Mouse (Mus musculus) embryonic facial prominence, embryonic 10.5 days (tissue): ENCODE measurements around the gene Opn1sw. TPM values are rescaled to one million over a fixed set of nuclear protein-coding genes. Genes with fewer than 3 reads are reported as not detected.
"Not testable (repeated sequence)": the region's sequence is repeated elsewhere in the genome, so short reads cannot be mapped to it uniquely, and the experiment has no call there.

Experiments
- DNase-seq: peaks from one replicate; pipeline ENCODE4 v3.0.0-alpha.2; 2017; ENCODE audit warnings: low spot score
- H3K27ac ChIP-seq: fragments of 300-500 bp; sonication (generic); replicated peaks from 2 replicates; pipeline ENCODE4 v1.5.1; 2016; ENCODE audit warnings: mild to moderate bottlenecking
- H3K27me3 ChIP-seq: fragments of 300-500 bp; sonication (generic); replicated peaks from 2 replicates; pipeline ENCODE4 v1.6.1; 2016; ENCODE audit warnings: low read depth, mild to moderate bottlenecking; ENCODE audit not compliant: poor library complexity, severe bottlenecking
- H3K36me3 ChIP-seq: fragments of 300-500 bp; sonication (generic); replicated peaks from 2 replicates; pipeline ENCODE4 v1.6.1; 2016; ENCODE audit warnings: mild to moderate bottlenecking, moderate library complexity
- H3K4me1 ChIP-seq: fragments of 300-500 bp; sonication (generic); 2 replicates; pipeline ENCODE4 v1.6.1; 2016
- H3K4me3 ChIP-seq: fragments of 300-500 bp; sonication (generic); 2 replicates; pipeline ENCODE4 v1.5.1; 2016; ENCODE audit warnings: mild to moderate bottlenecking, moderate library complexity
- H3K9me3 ChIP-seq: fragments of 300-500 bp; sonication (generic); 2 replicates; pipeline ENCODE4 v1.6.1; 2016; ENCODE audit warnings: mild to moderate bottlenecking
- WGBS: fragments of 180-500 bp; shearing (Covaris S2); methylation state at CpG from one replicate; pipeline ENCODE4 v1.1.7; 2016; 5-methylcytosine and 5-hydroxymethylcytosine counted together
- microRNA-seq: library from miRNA; unstranded; fragments of <30 nt; microRNA quantifications from one replicate; pipeline ENCODE4, GENCODE M21; 2017
- polyA plus RNA-seq: library from polyadenylated mRNA; unstranded; fragments of >200 nt; fragmentation: Nextera tagmentation; extraction: Ambion mirVana; gene quantifications from 2 replicates; pipeline ENCODE4 v1.2.1, GENCODE M21; 2016

The Opn1sw gene
- polyA plus RNA-seq, 1 experiment from 2014 or later = 0.40 TPM

DNA sequence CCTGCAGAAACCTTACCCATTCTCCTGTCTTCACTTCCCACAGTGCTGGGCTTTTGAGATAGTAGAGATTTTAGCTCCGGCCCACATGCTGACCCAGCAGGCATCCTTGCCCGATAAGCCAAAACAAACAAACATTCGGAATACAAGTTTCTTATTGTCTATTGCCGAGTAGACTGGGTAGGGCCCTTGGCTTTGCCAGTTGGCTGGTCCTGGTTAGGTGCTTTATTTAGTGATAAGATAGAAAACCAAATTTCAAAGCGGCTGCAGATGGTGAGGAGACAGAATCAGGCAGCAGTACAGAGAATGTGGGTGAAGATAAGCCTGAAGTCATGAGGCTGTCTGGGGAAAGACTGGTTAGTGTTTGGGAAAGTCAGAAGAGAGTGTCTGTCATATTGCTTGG lies 35.5 kb downstream of the Opn1sw start:
- Histone ChIP-seq H3K27ac (no peak overlapping the region), H3K36me3 (peaks cover 25% of the 10 kb centered on the region), H3K9me3 (no peaks in the 10 kb centered on the region), H3K4me1 (peaks cover 15% of the 10 kb centered on the region), H3K4me3 (no peak overlapping the region), H3K27me3 (no peaks in the 10 kb centered on the region)
- DNase-seq = no peak
- WGBS = 53% methylated on average over 5 of the region's 5 CpGs

DNA sequence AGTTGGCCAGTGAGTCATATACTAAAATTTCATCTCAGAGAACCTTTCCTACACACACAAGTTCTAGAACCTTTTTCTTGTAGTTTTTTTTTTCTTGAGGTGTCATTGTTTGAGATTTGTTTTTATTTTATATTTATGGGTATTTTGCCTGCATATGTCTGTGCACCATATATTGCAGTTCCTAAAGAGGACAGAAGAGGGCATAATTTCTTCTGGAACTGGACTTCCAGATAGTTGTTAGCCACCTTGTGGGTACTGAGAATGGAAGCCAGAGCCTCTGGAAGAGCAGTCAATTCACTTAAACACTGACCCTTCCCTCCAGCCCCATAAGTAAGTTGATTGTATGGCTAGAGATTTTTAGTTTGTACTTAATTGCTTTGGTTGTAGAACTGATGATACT lies 36.7 kb downstream of the Opn1sw start:
- Histone ChIP-seq H3K36me3 (peaks cover 13% of the 10 kb centered on the region), H3K27ac (no peak overlapping the region), H3K4me1 (peaks cover 22% of the 10 kb centered on the region), H3K9me3 (no peaks in the 10 kb centered on the region), H3K4me3 (no peak overlapping the region), H3K27me3 (no peaks in the 10 kb centered on the region)
- no peak for DNase-seq

DNA sequence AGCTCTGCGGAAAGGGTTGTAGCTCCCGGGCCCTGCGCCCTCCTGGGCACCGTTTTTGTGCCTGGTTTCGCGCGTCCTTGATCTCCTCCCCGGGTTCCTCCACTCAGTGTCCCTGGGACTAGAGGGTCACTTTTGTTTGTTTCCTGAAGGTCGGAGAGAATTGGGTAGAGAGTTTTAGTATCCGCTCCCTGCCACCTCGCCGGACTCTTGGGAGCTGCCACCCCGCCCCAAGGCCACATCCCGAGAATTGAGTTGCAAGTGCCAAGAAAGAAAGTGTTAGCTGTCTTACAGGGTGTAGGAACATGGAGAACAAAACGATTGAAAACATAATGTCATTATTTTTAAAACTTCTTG lies 39.9 kb downstream of the Opn1sw start:
- Histone ChIP-seq H3K27me3 (no peaks in the 10 kb centered on the region), H3K9me3 (no peaks in the 10 kb centered on the region), H3K4me3 (peak overlapping the region; percentile 71), H3K27ac (peak overlapping the region; percentile 94), H3K4me1 (peaks cover 22% of the 10 kb centered on the region), H3K36me3 (peaks cover 7% of the 10 kb centered on the region; the same call in 1 of the 2 replicates)
- WGBS = under 1% methylated on average over 15 of the region's 15 CpGs
- no peak for DNase-seq

DNA sequence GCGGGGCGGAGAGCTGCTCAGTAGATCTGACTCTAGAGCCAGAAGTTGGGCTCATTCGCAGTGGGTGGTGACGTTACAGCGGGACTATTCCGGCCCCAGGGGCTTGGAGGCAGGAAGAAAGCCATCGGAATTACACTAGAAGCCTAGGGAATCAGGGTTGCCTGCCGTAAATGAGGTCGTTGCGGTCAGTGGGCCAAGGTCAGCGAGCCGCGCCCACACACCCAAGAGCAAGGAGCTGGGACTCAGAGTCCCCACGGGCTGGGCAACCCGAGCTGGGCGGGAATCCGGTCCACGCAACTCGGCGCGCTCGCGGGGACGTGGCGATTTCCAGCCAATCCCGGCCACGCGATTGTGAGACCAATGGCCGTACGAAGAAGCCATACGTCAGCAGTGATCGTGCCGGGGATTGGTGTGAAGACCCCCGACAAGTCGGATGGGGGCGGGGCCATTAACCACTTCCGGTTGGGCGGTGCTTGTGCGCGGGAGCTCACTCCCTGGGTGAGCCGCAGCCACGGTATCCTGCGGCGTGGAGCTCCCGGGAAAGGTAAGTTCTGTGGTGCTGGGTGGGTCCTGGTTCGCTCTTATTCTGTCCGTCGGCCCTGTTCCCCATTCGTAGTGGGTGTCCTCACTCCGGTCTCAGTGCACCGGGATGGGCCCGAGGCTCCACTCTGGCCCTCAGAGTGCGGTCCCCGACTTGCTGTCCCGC lies 40.5 kb downstream of the Opn1sw start, which contains the start of gene Calu:
TSS of gene Calu (plus strand) at position 405 of the 706 bp plus-strand sequence.
- Histone ChIP-seq H3K4me3 (peak within 1 kb of the TSS; percentile 71), H3K36me3 (peaks cover 7% of the 10 kb centered on the region; the same call in 1 of the 2 replicates), H3K4me1 (peaks cover 20% of the 10 kb centered on the region), H3K27ac (peak within 1 kb of the TSS; percentile 94), H3K9me3 (no peaks in the 10 kb centered on the region), H3K27me3 (no peaks in the 10 kb centered on the region)
- under 1% methylated on average over 55 of the region's 55 CpGs for WGBS
- DNase-seq = peak; percentile 100

DNA sequence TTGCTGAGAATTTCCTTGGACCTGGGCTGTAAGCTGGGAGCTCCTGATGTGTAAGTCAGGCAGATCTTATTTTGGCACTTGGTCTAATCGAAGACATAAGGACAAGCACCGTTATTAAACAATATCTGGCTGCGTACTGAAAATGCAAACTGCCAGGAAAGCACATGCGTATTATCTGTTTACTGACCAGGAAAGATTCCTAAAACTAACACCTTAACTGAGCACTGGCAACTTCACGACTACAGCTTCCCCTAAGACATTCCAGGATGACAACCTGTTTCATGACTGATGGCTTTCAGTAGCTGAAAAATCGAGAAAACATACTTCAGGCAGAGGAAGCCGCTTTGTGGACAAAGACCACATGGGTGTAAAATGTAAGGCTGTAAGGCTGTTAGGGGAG lies 41.1 kb downstream of the Opn1sw start:
- Histone ChIP-seq H3K27ac (peak overlapping the region; percentile 94), H3K36me3 (peaks cover 7% of the 10 kb centered on the region; the same call in 1 of the 2 replicates), H3K9me3 (no peaks in the 10 kb centered on the region), H3K27me3 (no peaks in the 10 kb centered on the region), H3K4me1 (peaks cover 17% of the 10 kb centered on the region), H3K4me3 (peak overlapping the region; percentile 71)
- WGBS = 43% methylated on average over 7 of the region's 7 CpGs
- no peak for DNase-seq

DNA sequence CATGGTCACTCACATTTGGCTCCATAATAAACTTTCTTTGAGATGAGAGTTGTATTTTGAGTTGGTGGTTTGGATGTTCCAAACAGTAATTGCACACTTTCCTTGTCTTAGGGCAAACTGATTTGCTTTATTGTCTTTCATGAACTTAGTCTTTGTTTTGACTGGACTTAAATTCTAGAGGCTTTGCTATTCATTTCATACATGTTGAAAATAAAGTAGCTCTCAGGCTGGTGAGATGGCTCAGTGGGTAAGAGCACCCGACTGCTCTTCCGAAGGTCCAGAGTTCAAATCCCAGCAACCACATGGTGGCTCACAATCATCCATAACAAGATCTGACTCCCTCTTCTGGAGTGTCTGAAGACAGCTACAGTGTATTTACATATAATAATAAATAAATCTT lies 41.8 kb downstream of the Opn1sw start:
- not testable (repeated sequence) for H3K9me3 ChIP-seq, H3K27me3 ChIP-seq, H3K4me3 ChIP-seq, H3K36me3 ChIP-seq, H3K27ac ChIP-seq, DNase-seq
- peaks cover 17% of the 10 kb centered on the region for H3K4me1 ChIP-seq
- 95% methylated on average over 2 of the region's 2 CpGs for WGBS

DNA sequence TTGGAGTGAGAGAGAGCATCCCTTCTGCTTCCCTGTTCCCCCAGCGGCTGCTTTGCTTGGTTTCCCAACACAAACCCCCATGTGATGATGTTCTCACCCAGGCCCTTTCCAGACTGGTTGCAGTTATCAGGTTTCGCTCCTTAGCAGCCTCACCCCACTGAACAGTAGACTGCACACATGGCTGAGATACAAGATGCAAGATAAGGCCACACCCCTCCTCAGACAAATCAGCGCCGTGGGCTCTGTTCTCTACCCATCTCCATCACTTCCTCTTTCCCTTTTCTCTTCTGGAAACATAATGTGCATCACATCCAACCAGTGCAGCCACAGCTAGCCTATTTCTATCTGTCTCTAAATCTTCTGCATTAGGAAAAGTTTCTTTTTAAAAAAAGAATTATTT lies 58.8 kb downstream of the Opn1sw start:
- Histone ChIP-seq H3K27me3 (no peaks in the 10 kb centered on the region; the same call in 1 of the 2 replicates), H3K4me1 (peaks cover 4% of the 10 kb centered on the region; the same call in 1 of the 2 replicates), H3K4me3 (no peak overlapping the region), H3K27ac (no peak overlapping the region), H3K9me3 (no peaks in the 10 kb centered on the region), H3K36me3 (no peaks in the 10 kb centered on the region)
- DNase-seq = no peak
- 66% methylated on average over 4 of the region's 4 CpGs for WGBS

DNA sequence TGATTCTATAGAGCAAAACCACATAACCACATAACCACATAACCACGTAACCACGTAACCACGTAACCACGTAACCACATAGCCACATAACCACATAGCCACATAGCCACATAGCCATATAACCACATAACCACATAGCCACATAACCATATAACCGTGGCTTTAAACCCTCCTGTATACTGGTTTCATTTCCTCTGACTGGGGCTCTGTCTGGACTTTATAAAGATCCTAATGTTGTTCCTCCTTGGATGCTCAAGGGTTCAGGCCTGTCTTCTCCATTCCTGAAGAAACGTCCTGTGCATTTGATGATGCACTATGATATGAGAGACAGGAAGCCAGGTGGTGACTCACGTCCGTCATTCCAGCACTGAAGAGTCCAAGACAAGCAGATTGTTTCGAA lies 61.3 kb downstream of the Opn1sw start:
- WGBS = 89% methylated on average over 9 of the region's 9 CpGs

More for the DNA sequence above, 61.3 kb downstream of the Opn1sw start:
- Histone ChIP-seq H3K4me1 (peaks cover 4% of the 10 kb centered on the region; the same call in 1 of the 2 replicates), H3K4me3 (no peak overlapping the region), H3K36me3 (no peaks in the 10 kb centered on the region), H3K27me3 (no peaks in the 10 kb centered on the region), H3K27ac (no peak overlapping the region), H3K9me3 (no peaks in the 10 kb centered on the region)
- DNase-seq = no peak

Small RNAs within 50 kb of the gene (microRNA-seq; reads per million reads assigned to microRNA genes)
- not detected for gene Gm26220
- not detected for gene Gm44354

Other genes starting within 250 kb of the Opn1sw start
- gene Rbm28, start 223.5 kb downstream of the Opn1sw start, polyA plus RNA-seq = 53.9 and 60.6 TPM in 2 replicates
- 1.9 and 2.0 TPM in 2 replicates for gene Prrt4, start 208.9 kb downstream of the Opn1sw start, polyA plus RNA-seq
- 44.7 and 50.2 TPM in 2 replicates for gene Impdh1, start 172.1 kb downstream of the Opn1sw start, polyA plus RNA-seq
- 35.3 and 39.9 TPM in 2 replicates for gene Hilpda, start 116.0 kb downstream of the Opn1sw start, polyA plus RNA-seq
- gene Fam71f2, start 108.9 kb downstream of the Opn1sw start, polyA plus RNA-seq = 0.25 and 0.34 TPM in 2 replicates
- gene Fam71f1, start 69.3 kb downstream of the Opn1sw start, polyA plus RNA-seq = not detected in 2 replicates
- gene Calu, start 40.4 kb downstream of the Opn1sw start, polyA plus RNA-seq = 228 and 237 TPM in 2 replicates
- 18.6 and 23.1 TPM in 2 replicates for gene Ccdc136, start 7.8 kb upstream of the Opn1sw start, polyA plus RNA-seq
- 4.0 and 4.5 TPM in 2 replicates for gene Flnc, start 44.8 kb upstream of the Opn1sw start, polyA plus RNA-seq
- 206 and 207 TPM in 2 replicates for gene Atp6v1f, start 79.2 kb upstream of the Opn1sw start, polyA plus RNA-seq
- 0.28 TPM in 1 of 2 replicates, not detected in the other for gene Atp6v1fnb, start 83.0 kb upstream of the Opn1sw start, polyA plus RNA-seq
- gene Kcp, start 119.5 kb upstream of the Opn1sw start, polyA plus RNA-seq = 18.5 and 21.2 TPM in 2 replicates
- 2.3 and 2.7 TPM in 2 replicates for gene Irf5, start 138.2 kb upstream of the Opn1sw start, polyA plus RNA-seq
- gene Tnpo3, start 221.4 kb upstream of the Opn1sw start, polyA plus RNA-seq = 124 and 125 TPM in 2 replicates